Mouse (Mus musculus): ENCODE data around the gene 1700061G19Rik. TPM values are rescaled to one million over a fixed set of nuclear protein-coding genes. Genes with fewer than 3 reads are reported as not detected.

1700061G19Rik gene
- total RNA-seq, 2 experiments from 2014 or later, result not detected

- DNase-seq, result no peak
Measured at GRCm38 (mm10) chr17:56929101-56929500, 53.8 kb downstream of the 1700061G19Rik start.

GRCm38 (mm10) chr17:56929530-56929929 lies 54.3 kb downstream of the 1700061G19Rik start:
- DNase-seq, result no peak

- no peak for DNase-seq
Measured at GRCm38 (mm10) chr17:56930026-56930425, 54.7 kb downstream of the 1700061G19Rik start.

GRCm38 (mm10) chr17:56933395-56933794 lies 58.1 kb downstream of the 1700061G19Rik start:
- no peak for DNase-seq

- peak; percentile 28 for DNase-seq
Measured at GRCm38 (mm10) chr17:56934545-56935330, 59.5 kb downstream of the 1700061G19Rik start.

GRCm38 (mm10) chr17:56935363-56936131 lies 60.3 kb downstream of the 1700061G19Rik start, which contains the start of gene Mllt1:
Gene Mllt1 (minus strand): TSS chr17:56935415.
- DNase-seq, result peak; percentile 99

GRCm38 (mm10) chr17:56936731-56937130 lies 61.5 kb downstream of the 1700061G19Rik start:
- DNase-seq, result no peak

Other genes with a start within 250 kb of the 1700061G19Rik start
- gene Lonp1, start 248.6 kb upstream of the 1700061G19Rik start, total RNA-seq (2021), result 10 to 100 TPM; 53.4 to 64.4 TPM
- not detected for gene Catsperd, start 247.3 kb upstream of the 1700061G19Rik start, total RNA-seq (2021)
- 10 to 100 TPM; 32.8 to 34.2 TPM for gene Ranbp3, start 202.2 kb upstream of the 1700061G19Rik start, total RNA-seq (2021)
- gene Ndufa11, start 157.7 kb upstream of the 1700061G19Rik start, total RNA-seq (2021), result 100 to 1,000 TPM; 459 to 461 TPM
- 1 to 10 TPM; 3.3 to 3.5 TPM for gene Vmac, start 157.5 kb upstream of the 1700061G19Rik start, total RNA-seq (2021)
- gene Nrtn, start 117.9 kb upstream of the 1700061G19Rik start, total RNA-seq (2021), result 1 to 10 TPM; 1.9 to 3.1 TPM
- 10 to 100 TPM; 12.4 to 14.5 TPM for gene Dus3l, start 110.7 kb upstream of the 1700061G19Rik start, total RNA-seq (2021)
- gene Prr22, start 105.2 kb upstream of the 1700061G19Rik start, total RNA-seq (2021), result under 1 TPM in 1 of 2 experiments, not detected in 1; 0.33 TPM
- 1 to 10 TPM; 3.0 to 4.1 TPM for gene Rfx2, start 44.5 kb upstream of the 1700061G19Rik start, total RNA-seq (2021)
- gene Acsbg2, start 1.0 kb upstream of the 1700061G19Rik start, total RNA-seq (2021), result not detected
- gene Mllt1, start 59.9 kb downstream of the 1700061G19Rik start, total RNA-seq (2021), result 10 to 100 TPM; 16.0 to 16.5 TPM
- not detected for gene Acer1, start 106.6 kb downstream of the 1700061G19Rik start, total RNA-seq (2021)
- 10 to 100 TPM; 29.8 to 31.3 TPM for gene Clpp, start 114.8 kb downstream of the 1700061G19Rik start, total RNA-seq (2021)
- 10 to 100 TPM; 24.4 to 28.3 TPM for gene Alkbh7, start 121.9 kb downstream of the 1700061G19Rik start, total RNA-seq (2021)
- not detected for gene Pspn, start 124.5 kb downstream of the 1700061G19Rik start, total RNA-seq (2021)
- 10 to 100 TPM; 16.1 to 18.7 TPM for gene Gtf2f1, start 135.8 kb downstream of the 1700061G19Rik start, total RNA-seq (2021)
- not detected for gene Gm17949, start 136.0 kb downstream of the 1700061G19Rik start, total RNA-seq (2021)
- gene Khsrp, start 156.0 kb downstream of the 1700061G19Rik start, total RNA-seq (2021), result 10 to 100 TPM; 23.4 to 24.1 TPM
- not detected for gene Slc25a41, start 166.2 kb downstream of the 1700061G19Rik start, total RNA-seq (2021)
- under 1 TPM; 0.77 to 0.99 TPM for gene Crb3, start 183.6 kb downstream of the 1700061G19Rik start, total RNA-seq (2021)
- gene Slc25a23, start 184.4 kb downstream of the 1700061G19Rik start, total RNA-seq (2021), result 10 to 100 TPM; 35.8 to 48.9 TPM
- 1 to 10 TPM in 1 of 2 experiments, under 1 TPM in 1; 0.31 to 1.2 TPM for gene Dennd1c, start 203.0 kb downstream of the 1700061G19Rik start, total RNA-seq (2021)
- 1 to 10 TPM; 1.1 to 1.3 TPM for gene Tubb4a, start 212.3 kb downstream of the 1700061G19Rik start, total RNA-seq (2021)
- gene Tnfsf9, start 229.8 kb downstream of the 1700061G19Rik start, total RNA-seq (2021), result under 1 TPM; 0.27 to 0.41 TPM